Comparison of ENCODE assay signal across 14 mouse cellular contexts in the genomic region with DNA sequence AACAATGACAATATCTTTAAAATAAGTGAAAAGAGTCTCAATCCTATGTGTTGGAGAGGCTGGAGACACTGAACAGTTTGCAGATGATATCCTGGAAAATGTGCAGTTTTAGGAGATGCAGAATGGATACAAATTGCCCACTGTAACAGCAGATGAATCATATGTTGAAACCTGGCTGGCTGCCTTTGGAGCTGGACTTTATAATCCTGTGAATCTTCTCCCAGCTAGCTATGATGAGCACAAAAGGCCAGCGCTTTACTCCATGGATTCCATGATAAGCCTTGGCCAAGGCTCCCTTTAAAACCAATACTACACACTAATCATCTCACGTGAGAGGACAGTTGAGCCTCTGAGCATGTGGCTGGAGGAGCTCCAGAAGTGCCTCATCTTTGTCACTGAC. TPM values are rescaled to one million over a fixed set of nuclear protein-coding genes. Genes with fewer than 3 reads are reported as not detected.
DNase-seq lines count a peak whose midpoint lies in the region; ATAC-seq and TF ChIP-seq lines count a peak whose summit lies in the region.
"Had no signal": no experiment of that assay in that cellular context is flagged by ENCODE, and none has a peak within 500 bp of the region (broad histone marks: within the 10 kb centered on the region; RNA-seq: fewer than 3 reads in every experiment).

No protein-coding gene starts in this region.

- peak; percentile 57 for DNase-seq in adrenal gland, adult 2 months
- DNase-seq in adrenal gland, postnatal 14 days, result no peak
- DNase-seq in gastrocnemius, adult 2 months, result peak; percentile 25
- no peak for DNase-seq in gastrocnemius, adult 8-10 months (ENCODE audit: low spot score in 2 of 2)
- peak; percentile 26 for DNase-seq in limb, embryonic 14.5 days (ENCODE audit: low spot score)
- DNase-seq in limb, embryonic 10.5 days (ENCODE audit: low spot score), result no peak
- peak; percentile 38 to 52 for DNase-seq in left cerebral cortex, postnatal 36 days (ENCODE audit: low spot score in 2 of 2)
- DNase-seq in hindbrain, embryonic 10.5 days (ENCODE audit: low spot score), result no peak
- DNase-seq: kidney, postnatal 10 days; lung, adult 18-20 months; thymus, postnatal 14 days had no signal

- intact Hi-C loops in gastrocnemius, adult 2 months (cut with DNase I), result no loop called here
- intact Hi-C loops in left cerebral cortex, postnatal 36 days (cut with DNase I), result no loop called here

- H3K4me2 ChIP-seq in limb, embryonic 14.5 days (replicated peaks; ENCODE audit: low read depth, low read length, severe bottlenecking), result no peak overlapping the region
- H3K4me2 ChIP-seq: embryonic facial prominence, embryonic 12.5 days; forebrain, embryonic 15.5 days; stomach, embryonic 15.5 days had no signal

- ATAC-seq in limb, embryonic 14.5 days (ENCODE audit: low FRiP score, low read depth), result 0 out of 2 replicates have a peak, but pooled peaks have one; percentile 15
- ATAC-seq: forebrain, embryonic 15.5 days had no signal

- no peak for TF ChIP-seq POLR2A in limb, embryonic 14.5 days (IDR thresholded peaks at IDR 0.05; ENCODE audit: borderline replicate concordance, extremely low read depth, insufficient read depth, insufficient read length)

- 78% methylated on average over 2 of the region's 2 CpGs for WGBS in limb, embryonic 14.5 days
- 84% methylated on average over 2 of the region's 2 CpGs for WGBS in limb, embryonic 10.5 days
- 88% methylated on average over 2 of the region's 2 CpGs for WGBS in hindbrain, embryonic 10.5 days

- H3K9ac ChIP-seq in limb, embryonic 14.5 days (ENCODE audit: low read depth, low read length, severe bottlenecking), result no peak overlapping the region
- H3K9ac ChIP-seq: embryonic facial prominence, embryonic 12.5 days; forebrain, embryonic 15.5 days; stomach, embryonic 15.5 days had no signal

- H3K4me1 ChIP-seq in limb, embryonic 14.5 days (ENCODE audit: control insufficient read depth, insufficient read depth, low read length), result 0 out of 2 replicates have a peak, but pooled peaks cover 2% of the 10 kb centered on the region
- H3K4me1 ChIP-seq in limb, embryonic 10.5 days, result no peaks in the 10 kb centered on the region
- peaks cover 9% of the 10 kb centered on the region for H3K4me1 ChIP-seq in hindbrain, embryonic 10.5 days (replicated peaks)
- H3K4me1 ChIP-seq: embryonic facial prominence, embryonic 12.5 days; forebrain, embryonic 15.5 days had no signal

- no peak for TF ChIP-seq CTCF in gastrocnemius, adult 2 months (IDR thresholded peaks at IDR 0.05)

- H3K4me3 ChIP-seq in gastrocnemius, adult 2 months, result no peak overlapping the region
- no peak overlapping the region for H3K4me3 ChIP-seq in limb, embryonic 14.5 days (replicated peaks; ENCODE audit: low read length)
- no peak overlapping the region for H3K4me3 ChIP-seq in limb, embryonic 10.5 days
- H3K4me3 ChIP-seq in hindbrain, embryonic 10.5 days, result no peak overlapping the region
- H3K4me3 ChIP-seq: embryonic facial prominence, embryonic 12.5 days; forebrain, embryonic 15.5 days; stomach, embryonic 15.5 days had no signal

- no peaks in the 10 kb centered on the region for H3K27me3 ChIP-seq in limb, embryonic 14.5 days (ENCODE audit: control insufficient read depth, insufficient read depth, low read length)
- H3K27me3 ChIP-seq in limb, embryonic 10.5 days (ENCODE audit: low read depth, poor library complexity, severe bottlenecking), result no peaks in the 10 kb centered on the region
- no peaks in the 10 kb centered on the region for H3K27me3 ChIP-seq in hindbrain, embryonic 10.5 days (ENCODE audit: insufficient read depth, poor library complexity, severe bottlenecking)
- H3K27me3 ChIP-seq: embryonic facial prominence, embryonic 12.5 days; forebrain, embryonic 15.5 days; stomach, embryonic 15.5 days had no signal

- no peaks in the 10 kb centered on the region for H3K9me3 ChIP-seq in limb, embryonic 14.5 days (ENCODE audit: control insufficient read depth, low read length)
- H3K9me3 ChIP-seq in limb, embryonic 10.5 days (replicated peaks), result no peaks in the 10 kb centered on the region
- H3K9me3 ChIP-seq in hindbrain, embryonic 10.5 days, result no peaks in the 10 kb centered on the region
- H3K9me3 ChIP-seq: embryonic facial prominence, embryonic 12.5 days; forebrain, embryonic 15.5 days; stomach, embryonic 15.5 days had no signal

- peak overlapping the region; percentile 64 for H3K27ac ChIP-seq in gastrocnemius, adult 2 months
- H3K27ac ChIP-seq in limb, embryonic 14.5 days (replicated peaks; ENCODE audit: low read depth, low read length), result no peak overlapping the region
- no peak overlapping the region for H3K27ac ChIP-seq in limb, embryonic 10.5 days
- H3K27ac ChIP-seq in hindbrain, embryonic 10.5 days, result no peak overlapping the region
- H3K27ac ChIP-seq: embryonic facial prominence, embryonic 12.5 days; forebrain, embryonic 15.5 days; stomach, embryonic 15.5 days had no signal

- H3K36me3 ChIP-seq in limb, embryonic 14.5 days (ENCODE audit: control insufficient read depth, insufficient read depth, low read length), result no peaks in the 10 kb centered on the region
- H3K36me3 ChIP-seq in limb, embryonic 10.5 days, result no peaks in the 10 kb centered on the region
- no peaks in the 10 kb centered on the region for H3K36me3 ChIP-seq in hindbrain, embryonic 10.5 days
- H3K36me3 ChIP-seq: embryonic facial prominence, embryonic 12.5 days; forebrain, embryonic 15.5 days; stomach, embryonic 15.5 days had no signal

RNA-seq across cellular contexts. Expression of a gene that starts 45.2 kb away (rescaled TPM):
- total RNA-seq in adrenal gland, adult 2 months (2021), result 100 to 1,000 TPM; 116 to 157 TPM
- polyA plus RNA-seq in adrenal gland, adult 2 months (2012; rRNA removed), result 78.1 and 118 TPM in 2 replicates
- total RNA-seq in adrenal gland, postnatal 14 days (2021), result 116 and 125 TPM in 2 replicates
- total RNA-seq in gastrocnemius, adult 2 months (2021), result 100 to 1,000 TPM in 1 of 2 experiments, 10 to 100 TPM in 1; 89.9 to 134 TPM
- total RNA-seq in gastrocnemius, adult 8-10 months (2022), result 100 to 1,000 TPM in 3 of 4 experiments, 10 to 100 TPM in 1; 92.6 to 112 (median 104) TPM
- polyA plus RNA-seq in limb, embryonic 14.5 days (2012; rRNA removed), result 50.0 and 59.7 TPM in 2 replicates
- 105 and 111 TPM in 2 replicates for polyA plus RNA-seq in limb, embryonic 14.5 days (2014; fragmentation: Nextera tagmentation; extraction: Ambion mirVana)
- 47.7 and 53.9 TPM in 2 replicates for polyA plus RNA-seq in limb, embryonic 10.5 days (2016; fragmentation: Nextera tagmentation; extraction: Ambion mirVana)
- total RNA-seq in left cerebral cortex, postnatal 36 days (2021), result 100 to 1,000 TPM; 122 to 126 TPM
- polyA plus RNA-seq in hindbrain, embryonic 10.5 days (2016; fragmentation: Nextera tagmentation; extraction: Ambion mirVana), result 43.0 and 50.9 TPM in 2 replicates

Comparison
In these comparisons a context has a peak if more than half of its experiments do, and no peak if none do; other contexts are left out.
1. DNase-seq: peak in adrenal gland, adult 2 months (single experiment), gastrocnemius, adult 2 months (single experiment), limb, embryonic 14.5 days (single experiment) and left cerebral cortex, postnatal 36 days (2 of 2); none in adrenal gland, postnatal 14 days (single experiment), gastrocnemius, adult 8-10 months (0 of 2), limb, embryonic 10.5 days (single experiment) and hindbrain, embryonic 10.5 days (single experiment).